Mouse (Mus musculus) CD8-positive naive resting alpha-beta T cell, adult 57 days (primary cell): ENCODE data around the gene Mixl1. TPM values are rescaled to one million over a fixed set of nuclear protein-coding genes. Genes with fewer than 3 reads are reported as not detected.

Experiments
- total RNA-seq: library from RNA; stranded (reverse); gene quantifications from one replicate; pipeline ENCODE4 v1.2.4, GENCODE M21; 2023

Gene Mixl1
- total RNA-seq = not detected

GRCm38 (mm10) chr1:180696626-180697352 lies at the start of gene Mixl1:
TSS of gene Mixl1 (minus strand) at chr1:180697034.

GRCm38 (mm10) chr1:180725704-180726179 lies 28.9 kb upstream of the Mixl1 start, which contains the start of gene Acbd3:
TSS of gene Acbd3 (plus strand) at chr1:180726043.

Other genes starting within 250 kb of the Mixl1 start
- gene Stum, start 213.5 kb downstream of the Mixl1 start, total RNA-seq = 0.18 TPM
- gene Parp1, start 128.1 kb downstream of the Mixl1 start, total RNA-seq = 75.9 TPM
- gene Lin9, start 55.9 kb downstream of the Mixl1 start, total RNA-seq = 17.2 TPM
- 47.5 TPM for gene Acbd3, start 29.0 kb upstream of the Mixl1 start, total RNA-seq
- gene H3f3a, start 116.9 kb upstream of the Mixl1 start, total RNA-seq = 742 TPM
- gene Sde2, start 154.1 kb upstream of the Mixl1 start, total RNA-seq = 62.7 TPM
- gene Lefty2, start 196.1 kb upstream of the Mixl1 start, total RNA-seq = not detected
- 52.1 TPM for gene Pycr2, start 207.3 kb upstream of the Mixl1 start, total RNA-seq
- gene Lefty1, start 238.0 kb upstream of the Mixl1 start, total RNA-seq = not detected
- 53.5 TPM for gene Tmem63a, start 245.3 kb upstream of the Mixl1 start, total RNA-seq